Mouse (Mus musculus) heart, embryonic 13.5 days (tissue): ENCODE measurements around the gene Arhgef17. TPM values are rescaled to one million over a fixed set of nuclear protein-coding genes. Genes with fewer than 3 reads are reported as not detected.

Source experiments
- ATAC-seq: fragments of 200-750 bp; cut with Nextera tagmentation; 2 replicates; pipeline ENCODE4 v1.8.0; 2017; ENCODE audit warnings: moderate TSS enrichment; ENCODE audit not compliant: insufficient number of reproducible peaks, low FRiP score, low TSS enrichment; ENCODE audit errors: extremely low read depth
- H3K27ac ChIP-seq: fragments of 300-500 bp; sonication (generic); replicated peaks from 2 replicates; pipeline ENCODE4 v1.5.1; 2015; ENCODE audit warnings: moderate library complexity, mild to moderate bottlenecking, inconsistent platforms
- H3K27me3 ChIP-seq: fragments of 300-500 bp; sonication (generic); replicated peaks from 2 replicates; pipeline ENCODE4 v1.6.1; 2015; ENCODE audit warnings: mild to moderate bottlenecking, inconsistent platforms
- H3K36me3 ChIP-seq: fragments of 300-500 bp; sonication (generic); 2 replicates; pipeline ENCODE4 v1.6.1; 2015; ENCODE audit warnings: mild to moderate bottlenecking, inconsistent platforms
- H3K4me1 ChIP-seq: fragments of 300-500 bp; sonication (generic); 2 replicates; pipeline ENCODE4 v1.6.1; 2015; ENCODE audit warnings: inconsistent platforms
- H3K4me2 ChIP-seq: fragments of 300-500 bp; sonication (generic); 2 replicates; pipeline ENCODE4 v1.6.1; 2015; ENCODE audit warnings: inconsistent platforms, mild to moderate bottlenecking, moderate library complexity
- H3K4me3 ChIP-seq: fragments of 300-500 bp; sonication (generic); 2 replicates; pipeline ENCODE4 v1.5.1; 2015; ENCODE audit warnings: moderate library complexity, mild to moderate bottlenecking, inconsistent platforms
- H3K9ac ChIP-seq: fragments of 300-500 bp; sonication (generic); 2 replicates; pipeline ENCODE4 v1.6.1; 2015; ENCODE audit warnings: inconsistent platforms, mild to moderate bottlenecking, moderate library complexity
- H3K9me3 ChIP-seq: fragments of 300-500 bp; sonication (generic); 2 replicates; pipeline ENCODE4 v1.6.1; 2016; ENCODE audit warnings: inconsistent platforms
- WGBS: fragments of 180-500 bp; shearing (Covaris S2); methylation state at CpG from one replicate; pipeline ENCODE4 v1.1.7; 2015; ENCODE audit warnings: mixed read lengths; 5-methylcytosine and 5-hydroxymethylcytosine counted together
- polyA plus RNA-seq: library from polyadenylated mRNA; unstranded; fragments of >200 nt; fragmentation: Nextera tagmentation; extraction: Ambion mirVana; gene quantifications from 2 replicates; pipeline ENCODE4 v1.2.1, GENCODE M21; 2015

The Arhgef17 gene
- polyA plus RNA-seq, 1 experiment from 2014 or later, result 5.2 TPM

- no peak overlapping the region for H3K27ac ChIP-seq
- WGBS, result 69% methylated on average over 8 of the region's 8 CpGs
- ATAC-seq, result no peak
- no peaks in the 10 kb centered on the region for H3K9me3 ChIP-seq
- no peak overlapping the region for H3K4me3 ChIP-seq
- H3K9ac ChIP-seq, result no peak overlapping the region
- no peak overlapping the region for H3K4me2 ChIP-seq
- H3K27me3 ChIP-seq, result peaks cover 10% of the 10 kb centered on the region
- no peaks in the 10 kb centered on the region for H3K36me3 ChIP-seq
- peaks cover 17% of the 10 kb centered on the region for H3K4me1 ChIP-seq
These were observed 31.5 kb upstream of the Arhgef17 start for GRCm38 (mm10) chr7:100963381-100963780.

- Histone ChIP-seq H3K9ac (no peak overlapping the region; the same call in 1 of the 2 replicates), H3K27ac (no peak overlapping the region), H3K4me1 (peaks cover 15% of the 10 kb centered on the region), H3K4me2 (no peak overlapping the region), H3K4me3 (no peak overlapping the region), H3K9me3 (no peaks in the 10 kb centered on the region), H3K27me3 (peaks cover 10% of the 10 kb centered on the region), H3K36me3 (no peaks in the 10 kb centered on the region)
- ATAC-seq, result no peak
- 66% methylated on average over 7 of the region's 7 CpGs for WGBS
These were observed 29.2 kb upstream of the Arhgef17 start for GRCm38 (mm10) chr7:100961146-100961545.

GRCm38 (mm10) chr7:100960462-100960861, 28.6 kb upstream of the Arhgef17 start:
- no peak for ATAC-seq

GRCm38 (mm10) chr7:100958426-100958825, 26.5 kb upstream of the Arhgef17 start:
- Histone ChIP-seq H3K4me2 (no peak overlapping the region), H3K4me3 (no peak overlapping the region), H3K4me1 (peaks cover 14% of the 10 kb centered on the region), H3K9ac (no peak overlapping the region), H3K9me3 (no peaks in the 10 kb centered on the region), H3K27me3 (peaks cover 5% of the 10 kb centered on the region), H3K36me3 (no peaks in the 10 kb centered on the region), H3K27ac (no peak overlapping the region)
- ATAC-seq, result no peak
- 89% methylated on average over 2 of the region's 2 CpGs for WGBS

More at GRCm38 (mm10) chr7:100960462-100960861, 28.6 kb upstream of the Arhgef17 start:
- H3K36me3 ChIP-seq, result no peaks in the 10 kb centered on the region
- no peak overlapping the region for H3K27ac ChIP-seq
- no peak overlapping the region for H3K4me3 ChIP-seq
- no peaks in the 10 kb centered on the region for H3K9me3 ChIP-seq
- H3K4me2 ChIP-seq, result no peak overlapping the region
- H3K27me3 ChIP-seq, result peaks cover 10% of the 10 kb centered on the region
- WGBS, result 66% methylated on average over 2 of the region's 2 CpGs
- H3K9ac ChIP-seq, result no peak overlapping the region
- H3K4me1 ChIP-seq, result peaks cover 11% of the 10 kb centered on the region

- ATAC-seq, result no peak
- no peak overlapping the region for H3K4me2 ChIP-seq
- peak overlapping the region; percentile 58 for H3K27ac ChIP-seq
- H3K4me1 ChIP-seq, result peaks cover 53% of the 10 kb centered on the region
- no peak overlapping the region for H3K4me3 ChIP-seq
- H3K36me3 ChIP-seq, result no peaks in the 10 kb centered on the region
- WGBS, result 46% methylated on average over 7 of the region's 7 CpGs
- H3K27me3 ChIP-seq, result peaks cover 16% of the 10 kb centered on the region
- 0 out of 2 replicates have a peak overlapping the region, but pooled peaks have one; percentile 33 for H3K9ac ChIP-seq
- H3K9me3 ChIP-seq, result no peaks in the 10 kb centered on the region
These were observed 20.8 kb upstream of the Arhgef17 start for GRCm38 (mm10) chr7:100952686-100953085.

- no peaks in the 10 kb centered on the region for H3K36me3 ChIP-seq
- H3K4me3 ChIP-seq, result no peak overlapping the region
- 63% methylated on average over 2 of the region's 2 CpGs for WGBS
- no peaks in the 10 kb centered on the region for H3K9me3 ChIP-seq
- H3K27ac ChIP-seq, result peak overlapping the region; percentile 58; the same call in 1 of the 2 replicates
- no peak for ATAC-seq
- no peak overlapping the region for H3K4me2 ChIP-seq
- peaks cover 16% of the 10 kb centered on the region for H3K27me3 ChIP-seq
- H3K9ac ChIP-seq, result no peak overlapping the region
- peaks cover 53% of the 10 kb centered on the region for H3K4me1 ChIP-seq
These were observed 20.0 kb upstream of the Arhgef17 start for GRCm38 (mm10) chr7:100951903-100952302.

- Histone ChIP-seq H3K27me3 (peaks cover 24% of the 10 kb centered on the region), H3K4me2 (no peak overlapping the region)
- no peak for ATAC-seq
These were observed 18.6 kb upstream of the Arhgef17 start for GRCm38 (mm10) chr7:100950481-100951010.

GRCm38 (mm10) chr7:100950031-100950430, 18.1 kb upstream of the Arhgef17 start:
- Histone ChIP-seq H3K9me3 (no peaks in the 10 kb centered on the region), H3K9ac (peak overlapping the region; percentile 28; the same call in 1 of the 2 replicates), H3K27me3 (peaks cover 26% of the 10 kb centered on the region), H3K4me2 (no peak overlapping the region), H3K4me1 (peaks cover 45% of the 10 kb centered on the region), H3K36me3 (no peaks in the 10 kb centered on the region), H3K4me3 (no peak overlapping the region), H3K27ac (peak overlapping the region; percentile 82)
- WGBS, result 57% methylated on average over 5 of the region's 5 CpGs
- no peak for ATAC-seq

More at GRCm38 (mm10) chr7:100950481-100951010, 18.6 kb upstream of the Arhgef17 start:
- Histone ChIP-seq H3K9me3 (no peaks in the 10 kb centered on the region), H3K4me3 (no peak overlapping the region), H3K4me1 (peaks cover 45% of the 10 kb centered on the region), H3K36me3 (no peaks in the 10 kb centered on the region), H3K27ac (peak overlapping the region; percentile 82), H3K9ac (peak overlapping the region; percentile 28; the same call in 1 of the 2 replicates)
- 43% methylated on average over 12 of the region's 12 CpGs for WGBS

GRCm38 (mm10) chr7:100944738-100945137, 12.8 kb upstream of the Arhgef17 start:
- no peak overlapping the region for H3K4me2 ChIP-seq
- no peak for ATAC-seq
- H3K4me1 ChIP-seq, result peaks cover 24% of the 10 kb centered on the region
- peaks cover 29% of the 10 kb centered on the region for H3K27me3 ChIP-seq
- 71% methylated on average over 5 of the region's 5 CpGs for WGBS
- no peaks in the 10 kb centered on the region for H3K36me3 ChIP-seq
- H3K9me3 ChIP-seq, result no peaks in the 10 kb centered on the region
- no peak overlapping the region for H3K4me3 ChIP-seq
- H3K27ac ChIP-seq, result no peak overlapping the region
- no peak overlapping the region for H3K9ac ChIP-seq

GRCm38 (mm10) chr7:100944306-100944705, 12.4 kb upstream of the Arhgef17 start:
- no peak overlapping the region for H3K4me2 ChIP-seq
- H3K27ac ChIP-seq, result no peak overlapping the region
- H3K4me3 ChIP-seq, result no peak overlapping the region
- H3K9me3 ChIP-seq, result no peaks in the 10 kb centered on the region
- peaks cover 21% of the 10 kb centered on the region for H3K4me1 ChIP-seq
- peaks cover 25% of the 10 kb centered on the region for H3K27me3 ChIP-seq
- peak overlapping the region; percentile 24; the same call in 1 of the 2 replicates for H3K9ac ChIP-seq
- no peak for ATAC-seq
- no peaks in the 10 kb centered on the region for H3K36me3 ChIP-seq
- WGBS, result 72% methylated on average over 2 of the region's 2 CpGs

GRCm38 (mm10) chr7:100942789-100943615, 11.1 kb upstream of the Arhgef17 start:
- H3K9me3 ChIP-seq, result no peaks in the 10 kb centered on the region
- peak overlapping the region; percentile 50; the same call in 1 of the 2 replicates for H3K9ac ChIP-seq
- H3K4me2 ChIP-seq, result no peak overlapping the region
- 43% methylated on average over 12 of the region's 12 CpGs for WGBS
- no peak overlapping the region for H3K27ac ChIP-seq
- peaks cover 19% of the 10 kb centered on the region for H3K4me1 ChIP-seq
- H3K27me3 ChIP-seq, result peaks cover 24% of the 10 kb centered on the region
- H3K4me3 ChIP-seq, result no peak overlapping the region
- no peak for ATAC-seq
- no peaks in the 10 kb centered on the region for H3K36me3 ChIP-seq
